Mouse (Mus musculus) liver, embryonic 11.5 days (tissue): ENCODE measurements around the gene Stxbp6. TPM values are rescaled to one million over a fixed set of nuclear protein-coding genes. Genes with fewer than 3 reads are reported as not detected.

Experiments used
- ATAC-seq: fragments of 200-750 bp; cut with Nextera tagmentation; replicated peaks from 2 replicates; pipeline ENCODE4 v1.8.0; 2017; ENCODE audit warnings: moderate number of reproducible peaks, mild to moderate bottlenecking, moderate TSS enrichment, moderate library complexity; ENCODE audit not compliant: low FRiP score
- DNase-seq: peaks from one replicate; pipeline ENCODE4 v3.0.0-alpha.2; 2017; ENCODE audit warnings: low spot score
- H3K27ac ChIP-seq: fragments of 300-500 bp; sonication (generic); 2 replicates; pipeline ENCODE4 v1.5.1; 2014; ENCODE audit warnings: mild to moderate bottlenecking, low read depth, low read length, control low read depth
- H3K27me3 ChIP-seq: fragments of 300-500 bp; sonication (generic); replicated peaks from 2 replicates; pipeline ENCODE4 v1.6.1; 2014; ENCODE audit warnings: low read length, mixed read lengths; ENCODE audit not compliant: control insufficient read depth, insufficient read depth
- H3K36me3 ChIP-seq: fragments of 300-500 bp; sonication (generic); 2 replicates; pipeline ENCODE4 v1.6.1; 2014; ENCODE audit warnings: mild to moderate bottlenecking, low read length, moderate library complexity, mixed read lengths; ENCODE audit not compliant: control insufficient read depth, insufficient read depth
- H3K4me1 ChIP-seq: fragments of 300-500 bp; sonication (generic); replicated peaks from 2 replicates; pipeline ENCODE4 v1.6.1; 2014; ENCODE audit warnings: low read length, mixed read lengths; ENCODE audit not compliant: control insufficient read depth, insufficient read depth
- H3K4me2 ChIP-seq: fragments of 300-500 bp; sonication (generic); 2 replicates; pipeline ENCODE4 v1.6.1; 2014; ENCODE audit warnings: mild to moderate bottlenecking, control low read depth, moderate library complexity
- H3K4me3 ChIP-seq: fragments of 300-500 bp; sonication (generic); 2 replicates; pipeline ENCODE4 v1.5.1; 2014; ENCODE audit warnings: low read depth, low read length, control low read depth
- H3K9ac ChIP-seq: fragments of 300-500 bp; sonication (generic); 2 replicates; pipeline ENCODE4 v1.6.1; 2014; ENCODE audit warnings: low read depth, low read length, control low read depth
- H3K9me3 ChIP-seq: fragments of 300-500 bp; sonication (generic); 2 replicates; pipeline ENCODE4 v1.6.1; 2016; ENCODE audit warnings: low read length, inconsistent platforms, mixed read lengths; ENCODE audit not compliant: control insufficient read depth
- WGBS: fragments of 180-500 bp; shearing (Covaris S2); extraction: QIAGEN DNeasy Blood & Tissue Kit; methylation state at CpG from one replicate; pipeline ENCODE4 v1.1.7; 2014; 5-methylcytosine and 5-hydroxymethylcytosine counted together
- polyA plus RNA-seq: library from polyadenylated mRNA; unstranded; fragments of >200 nt; fragmentation: Nextera tagmentation; extraction: Ambion mirVana; gene quantifications from 2 replicates; pipeline ENCODE4 v1.2.1, GENCODE M21; 2014

Stxbp6 gene
- polyA plus RNA-seq, 1 experiment from 2014 or later: 9.2 TPM

GRCm38 (mm10) chr12:44939106-44939505, 135.4 kb downstream of the Stxbp6 start:
- H3K9me3 ChIP-seq: no peaks in the 10 kb centered on the region
- no peaks in the 10 kb centered on the region for H3K4me1 ChIP-seq
- H3K27ac ChIP-seq: no peak overlapping the region
- no peaks in the 10 kb centered on the region for H3K27me3 ChIP-seq
- H3K4me3 ChIP-seq: no peak overlapping the region
- H3K4me2 ChIP-seq: no peak overlapping the region
- no peak for DNase-seq
- no peaks in the 10 kb centered on the region for H3K36me3 ChIP-seq
- no peak overlapping the region for H3K9ac ChIP-seq
- ATAC-seq: no peak
- WGBS: 78% methylated on average over 8 of the region's 8 CpGs

- WGBS: 81% methylated on average over 6 of the region's 6 CpGs
- no peaks in the 10 kb centered on the region for H3K27me3 ChIP-seq
- no peak overlapping the region for H3K27ac ChIP-seq
- H3K9me3 ChIP-seq: no peaks in the 10 kb centered on the region
- H3K9ac ChIP-seq: no peak overlapping the region
- no peak overlapping the region for H3K4me3 ChIP-seq
- H3K4me1 ChIP-seq: no peaks in the 10 kb centered on the region
- H3K4me2 ChIP-seq: no peak overlapping the region
- DNase-seq (no peak), ATAC-seq (no peak)
- H3K36me3 ChIP-seq: no peaks in the 10 kb centered on the region
These were observed 141.6 kb downstream of the Stxbp6 start for GRCm38 (mm10) chr12:44932954-44933353.

GRCm38 (mm10) chr12:44931716-44932115, 142.8 kb downstream of the Stxbp6 start:
- ATAC-seq (no peak), DNase-seq (no peak)
- Histone ChIP-seq H3K36me3 (no peaks in the 10 kb centered on the region), H3K4me2 (no peak overlapping the region), H3K27ac (no peak overlapping the region), H3K4me1 (no peaks in the 10 kb centered on the region), H3K4me3 (no peak overlapping the region), H3K27me3 (no peaks in the 10 kb centered on the region), H3K9ac (no peak overlapping the region), H3K9me3 (no peaks in the 10 kb centered on the region)
- 80% methylated on average over 7 of the region's 7 CpGs for WGBS

DNA sequence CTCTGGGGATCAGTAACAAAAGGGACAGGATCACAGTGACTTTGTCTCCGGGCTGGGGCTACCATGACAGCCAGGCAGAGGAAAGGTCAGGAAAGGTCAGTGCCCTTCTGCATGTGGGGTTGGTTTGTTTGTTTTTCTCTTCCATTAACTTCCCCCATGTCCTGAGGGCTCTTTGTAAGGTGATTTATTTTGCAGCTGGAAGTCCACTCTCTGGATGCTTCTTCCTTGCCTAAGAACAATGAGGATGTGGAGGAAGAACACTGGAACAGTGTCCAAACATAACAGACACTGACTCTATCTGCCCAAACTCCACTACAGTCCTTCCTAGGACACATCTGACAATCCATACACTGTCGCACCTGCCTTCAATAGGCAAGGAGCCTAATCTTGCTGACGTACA, 146.1 kb downstream of the Stxbp6 start:
- DNase-seq: no peak
- H3K9ac ChIP-seq: no peak overlapping the region
- no peaks in the 10 kb centered on the region for H3K36me3 ChIP-seq
- WGBS: 63% methylated on average over 3 of the region's 3 CpGs
- no peak overlapping the region for H3K27ac ChIP-seq
- no peaks in the 10 kb centered on the region for H3K4me1 ChIP-seq
- no peak overlapping the region for H3K4me3 ChIP-seq
- H3K27me3 ChIP-seq: no peaks in the 10 kb centered on the region
- 0 out of 2 replicates have a peak, but pooled peaks have one; percentile 54 for ATAC-seq
- no peaks in the 10 kb centered on the region for H3K9me3 ChIP-seq
- no peak overlapping the region for H3K4me2 ChIP-seq

DNA sequence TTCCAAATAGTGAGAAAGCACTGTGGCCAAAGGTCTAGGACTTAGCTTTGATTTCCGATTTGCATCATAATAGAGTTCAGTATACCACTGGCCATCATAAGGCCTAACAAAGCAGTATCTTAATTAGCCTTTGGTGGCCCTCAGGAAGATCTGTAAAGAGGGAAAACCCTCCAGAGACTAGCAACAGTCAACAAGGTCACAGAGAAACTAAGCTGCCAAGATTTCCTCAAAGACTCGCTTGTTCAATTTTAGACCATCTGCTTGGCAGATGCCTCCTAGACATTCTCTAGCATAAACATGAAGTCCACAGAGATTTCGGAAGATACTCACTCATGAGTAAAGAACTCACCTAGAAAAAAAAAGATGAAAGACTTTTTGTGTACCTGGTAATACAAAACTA, 148.6 kb downstream of the Stxbp6 start:
- 84% methylated on average over 3 of the region's 3 CpGs for WGBS
- DNase-seq (no peak), ATAC-seq (no peak)
- Histone ChIP-seq H3K9me3 (no peaks in the 10 kb centered on the region), H3K36me3 (no peaks in the 10 kb centered on the region), H3K9ac (no peak overlapping the region), H3K4me2 (no peak overlapping the region), H3K4me3 (no peak overlapping the region), H3K27ac (no peak overlapping the region), H3K27me3 (no peaks in the 10 kb centered on the region), H3K4me1 (no peaks in the 10 kb centered on the region)

DNA sequence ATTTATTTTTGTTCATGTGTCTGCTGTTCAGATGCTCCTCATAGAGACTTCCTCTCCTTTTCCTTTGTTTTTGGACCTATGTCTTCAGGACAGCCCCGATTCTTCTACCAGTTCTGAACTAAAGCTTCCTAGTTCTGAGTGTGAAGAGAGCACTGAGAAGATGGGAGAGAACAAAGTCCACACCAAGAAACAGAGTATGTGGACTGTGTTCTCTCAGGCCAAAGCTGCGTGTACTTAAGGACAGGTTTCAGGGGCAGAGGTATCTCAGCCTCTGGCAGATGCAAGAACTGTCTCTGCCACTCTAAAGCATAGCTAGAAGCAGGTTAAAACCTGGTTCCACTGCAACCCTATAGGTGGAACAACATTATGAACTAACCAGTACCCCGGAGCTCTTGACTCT, 151.2 kb downstream of the Stxbp6 start:
- DNase-seq: no peak
- Histone ChIP-seq H3K9me3 (no peaks in the 10 kb centered on the region), H3K36me3 (no peaks in the 10 kb centered on the region), H3K27ac (no peak overlapping the region), H3K9ac (no peak overlapping the region), H3K4me3 (no peak overlapping the region), H3K4me2 (no peak overlapping the region), H3K27me3 (no peaks in the 10 kb centered on the region), H3K4me1 (no peaks in the 10 kb centered on the region)
- ATAC-seq: no peak
- WGBS: 82% methylated on average over 3 of the region's 3 CpGs

DNA sequence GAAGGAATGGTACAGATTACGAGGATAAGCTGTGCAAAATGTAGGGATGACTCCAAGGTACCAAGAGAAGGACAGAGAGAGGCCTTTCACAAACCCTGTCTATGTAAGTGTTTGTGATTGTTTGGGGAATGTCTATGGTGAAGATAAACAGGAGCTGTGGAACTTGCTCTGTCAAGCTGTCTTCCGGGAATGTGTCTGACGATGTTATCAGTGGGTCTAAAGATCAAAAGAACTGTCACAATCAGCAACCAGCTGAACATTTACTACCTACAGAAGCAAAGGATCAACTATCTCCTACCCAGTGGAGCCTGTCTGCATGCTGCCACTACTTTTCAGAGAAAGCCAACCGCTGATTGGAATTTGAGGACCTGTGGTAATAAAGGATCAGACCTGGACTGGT, 152.3 kb downstream of the Stxbp6 start:
- Histone ChIP-seq H3K36me3 (no peaks in the 10 kb centered on the region), H3K27ac (no peak overlapping the region), H3K4me2 (no peak overlapping the region), H3K9ac (no peak overlapping the region), H3K27me3 (no peaks in the 10 kb centered on the region), H3K9me3 (no peaks in the 10 kb centered on the region), H3K4me1 (no peaks in the 10 kb centered on the region), H3K4me3 (no peak overlapping the region)
- ATAC-seq (no peak), DNase-seq (no peak)
- 40% methylated on average over 4 of the region's 4 CpGs for WGBS

DNA sequence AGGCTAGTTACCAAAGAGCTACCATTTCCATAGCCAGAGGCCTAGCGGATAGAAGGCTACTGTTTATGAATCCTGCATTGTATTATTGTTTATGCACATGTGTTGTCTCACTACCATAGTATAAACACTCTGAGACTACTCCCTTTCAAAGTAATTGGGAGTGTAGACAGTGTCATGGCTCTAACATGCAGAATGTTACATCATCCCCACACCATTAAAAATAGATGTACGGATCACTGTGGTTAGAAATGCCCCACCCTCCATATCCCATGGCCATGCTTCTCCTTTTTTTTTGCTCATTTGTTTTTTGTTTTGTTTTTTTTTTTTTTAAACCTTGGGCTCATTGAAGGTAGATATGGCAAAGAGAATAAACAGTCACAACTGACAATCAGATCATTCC, 154.9 kb downstream of the Stxbp6 start:
- Histone ChIP-seq H3K9ac (no peak overlapping the region), H3K4me3 (no peak overlapping the region), H3K27ac (no peak overlapping the region), H3K27me3 (no peaks in the 10 kb centered on the region), H3K36me3 (no peaks in the 10 kb centered on the region), H3K4me2 (no peak overlapping the region), H3K9me3 (no peaks in the 10 kb centered on the region), H3K4me1 (no peaks in the 10 kb centered on the region)
- DNase-seq: no peak
- WGBS: 73% methylated on average over 2 of the region's 2 CpGs
- no peak for ATAC-seq

GRCm38 (mm10) chr12:44918929-44919328, 155.6 kb downstream of the Stxbp6 start:
- H3K4me2 ChIP-seq: no peak overlapping the region
- no peaks in the 10 kb centered on the region for H3K27me3 ChIP-seq
- no peaks in the 10 kb centered on the region for H3K9me3 ChIP-seq
- DNase-seq (no peak), ATAC-seq (no peak)
- no peaks in the 10 kb centered on the region for H3K4me1 ChIP-seq
- H3K4me3 ChIP-seq: no peak overlapping the region
- no peak overlapping the region for H3K27ac ChIP-seq
- no peaks in the 10 kb centered on the region for H3K36me3 ChIP-seq
- WGBS: 82% methylated on average over 2 of the region's 2 CpGs
- no peak overlapping the region for H3K9ac ChIP-seq
